Mouse (Mus musculus): Measurements from ENCODE around the gene Tiparp. TPM values are rescaled to one million over a fixed set of nuclear protein-coding genes. Genes with fewer than 3 reads are reported as not detected.

Tiparp gene
- polyA plus RNA-seq, 1 experiment from 2014 or later: 38.6 TPM

Other genes starting within 250 kb of the Tiparp start
- gene Ssr3, start 135.8 kb upstream of the Tiparp start, polyA plus RNA-seq (2015; fragmentation: Nextera tagmentation; extraction: Ambion mirVana): 249 and 254 TPM in 2 replicates
- 8.9 and 10.6 TPM in 2 replicates for gene Lekr1, start 137.8 kb downstream of the Tiparp start, polyA plus RNA-seq (2015; fragmentation: Nextera tagmentation; extraction: Ambion mirVana)